Mouse (Mus musculus) kidney, adult 2 months (tissue): ENCODE measurements around the gene Olfr1378.

Experiments
- CTCF ChIP-seq: fragments of 200-500 bp; conservative IDR thresholded peaks from 2 replicates; pipeline ENCODE4 v1.5.1; 2011; ENCODE audit warnings: low read depth, mild to moderate bottlenecking, control low read depth, low read length, moderate library complexity, mixed read lengths; ENCODE audit not compliant: insufficient read depth, insufficient read length
- POLR2A ChIP-seq: fragments of 200-500 bp; IDR thresholded peaks from one replicate; pipeline ENCODE4 v1.6.1; 2011; ENCODE audit warnings: low read depth, low read length, control low read depth

DNA sequence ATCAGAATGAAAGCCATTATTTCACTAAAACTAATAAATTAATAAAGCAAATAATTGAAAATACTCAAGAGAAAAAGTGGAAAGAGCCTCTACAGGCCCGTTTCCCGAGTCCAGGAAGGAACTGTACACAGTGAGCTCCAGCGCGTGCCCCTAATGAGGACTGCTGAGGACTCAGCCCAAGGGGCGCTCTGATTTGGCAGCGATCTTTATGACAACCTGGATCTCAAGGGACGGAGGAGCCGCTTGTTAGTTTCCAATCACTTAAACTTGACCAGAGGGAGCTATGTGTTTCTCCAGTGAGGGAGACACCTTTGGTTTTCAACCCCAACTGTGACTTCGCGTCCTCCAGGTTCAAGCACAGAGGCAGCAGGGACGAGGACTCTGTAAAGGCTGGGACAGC, at the start of gene Olfr1378:
- TF ChIP-seq POLR2A (no peak), CTCF (no peak)
